Mouse (Mus musculus) right cerebral cortex, adult 2 months (tissue): ENCODE measurements around the gene BC049715.
"Not testable (repeated sequence)": the region's sequence is repeated elsewhere in the genome, so short reads cannot be mapped to it uniquely, and the experiment has no call there.

Experiments used
- DNase-seq, 2 experiments: peaks; one replicate each; pipeline ENCODE4 v3.0.0; 2021 to 2022; ENCODE audit warnings: low spot score in 2 of 2

The BC049715 gene

DNA sequence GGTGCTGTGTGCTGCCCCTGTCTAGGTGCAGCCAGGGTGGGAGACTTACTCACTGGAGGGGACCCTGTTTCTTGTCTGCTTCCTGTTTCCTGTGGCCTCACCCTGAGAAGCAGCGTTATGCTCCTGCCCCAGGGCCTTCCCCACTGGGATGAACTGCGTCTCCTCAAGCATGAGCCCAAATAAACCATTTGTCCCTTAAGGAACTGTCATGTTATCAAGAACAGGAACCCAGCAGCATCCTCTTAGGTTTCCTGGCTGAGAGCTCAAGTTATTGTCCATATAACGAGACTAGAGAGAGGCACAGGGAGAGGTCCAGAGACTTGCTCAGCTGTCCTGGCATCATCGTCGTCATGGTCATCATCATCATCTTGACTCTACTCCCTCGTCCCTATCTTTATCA lies 22.8 kb downstream of the BC049715 start:
- no peak for DNase-seq

DNA sequence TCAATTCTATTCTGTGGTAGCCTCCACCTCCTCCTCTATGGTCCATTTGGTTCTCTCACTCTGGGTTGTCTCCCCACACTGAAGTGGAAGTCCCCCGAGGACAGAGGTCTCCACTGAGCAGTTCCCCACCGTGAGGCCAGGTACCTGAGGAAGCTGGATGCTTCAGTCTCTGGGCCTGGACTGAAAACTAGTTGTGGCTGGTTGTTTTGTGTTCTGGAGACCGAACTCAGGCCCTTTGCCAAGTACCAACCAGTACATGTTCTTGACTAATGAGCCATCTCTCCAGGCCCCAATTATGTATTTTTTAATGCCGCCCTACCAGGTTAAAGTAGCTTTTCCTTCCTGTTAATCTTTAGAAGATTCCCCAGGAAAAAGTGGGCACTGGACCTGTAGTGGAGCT lies 24.9 kb downstream of the BC049715 start:
- no peak for DNase-seq

DNA sequence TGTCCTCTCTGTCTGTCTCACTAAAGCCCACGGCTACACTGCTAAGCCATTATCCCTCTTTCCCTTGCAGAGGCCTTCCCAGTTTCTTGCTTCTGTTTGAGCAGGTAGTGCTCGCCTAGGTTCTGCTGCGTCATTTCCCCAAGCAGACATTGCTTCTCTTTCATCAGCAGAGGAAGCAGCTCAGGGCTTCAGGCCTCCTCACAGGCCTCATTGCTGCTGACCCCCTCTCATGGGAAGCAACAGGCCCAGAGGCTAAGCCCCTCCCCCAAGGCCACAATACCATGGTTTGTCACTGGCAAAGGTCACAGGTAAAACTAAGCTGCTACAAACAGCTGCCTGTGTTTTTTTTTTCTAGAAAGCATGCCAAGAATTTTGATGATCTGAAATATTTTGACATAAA lies 25.3 kb downstream of the BC049715 start:
- no peak for DNase-seq

DNA sequence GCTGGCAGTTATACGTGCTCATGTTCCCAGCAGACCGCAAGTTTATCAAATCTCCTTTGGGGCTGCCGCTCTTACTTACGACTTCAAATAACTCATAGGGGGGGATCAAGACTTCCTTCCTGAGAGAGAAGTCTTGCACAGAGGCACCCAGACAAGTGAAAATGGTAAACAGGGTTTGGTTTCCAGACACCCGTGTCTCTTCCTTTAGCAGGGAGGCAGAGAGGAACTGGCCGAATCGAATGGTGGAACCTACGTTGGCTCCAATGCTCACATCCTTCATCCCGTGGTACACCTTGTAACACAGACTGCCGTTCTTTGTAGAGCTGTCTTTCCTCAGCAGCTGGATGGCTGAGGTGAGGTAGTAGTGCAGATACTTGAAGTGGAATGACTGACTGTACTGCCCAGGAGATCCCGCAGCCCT lies 26.9 kb downstream of the BC049715 start:
- no peak for DNase-seq

DNA sequence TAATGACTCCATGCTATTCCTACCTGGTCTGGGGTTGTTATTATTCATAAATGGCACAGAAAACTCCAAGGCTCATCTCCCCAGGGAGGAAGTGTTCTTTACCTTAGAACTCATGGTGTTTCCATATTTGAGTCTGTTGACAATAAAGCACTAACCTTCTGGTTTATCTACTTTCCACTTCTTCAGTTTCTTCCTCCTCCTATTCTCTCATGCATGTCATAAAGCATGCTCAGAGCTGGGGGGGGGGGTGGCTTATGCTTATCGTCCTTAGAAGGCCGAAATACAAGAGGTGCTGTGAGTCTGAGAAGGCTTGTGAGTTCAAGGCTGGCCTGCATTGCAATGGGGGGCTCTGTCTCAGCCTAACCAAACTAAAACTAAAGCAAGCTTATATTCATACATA lies 27.8 kb downstream of the BC049715 start:
- DNase-seq: no peak

DNA sequence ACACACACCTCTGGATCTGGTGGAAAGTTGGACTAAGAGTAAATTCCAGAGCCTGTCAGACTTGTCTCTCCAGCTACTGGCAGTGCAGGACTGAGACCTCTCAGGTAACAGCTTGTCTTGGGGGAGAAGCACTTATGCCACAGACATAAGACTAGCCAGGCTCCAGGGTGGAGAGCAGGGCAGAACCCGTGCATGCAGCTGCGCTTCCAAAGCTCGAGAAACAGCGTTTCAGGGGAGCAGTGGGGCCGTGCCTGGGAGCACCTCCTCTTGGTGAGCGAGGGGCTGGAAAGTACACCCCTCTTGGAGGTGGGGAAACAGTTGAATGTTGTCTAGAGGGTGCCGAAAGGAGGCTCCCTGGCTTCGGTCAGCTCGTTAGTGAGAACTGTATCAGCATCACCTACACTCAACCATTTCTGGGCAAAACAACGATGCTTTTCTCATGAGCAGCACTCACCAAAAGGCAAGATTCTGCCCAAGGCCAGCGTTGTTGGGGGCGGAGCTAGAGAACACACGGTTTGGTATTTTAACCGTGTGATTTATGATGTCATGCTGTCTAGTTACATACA lies 28.7 kb downstream of the BC049715 start:
- no peak for DNase-seq

DNA sequence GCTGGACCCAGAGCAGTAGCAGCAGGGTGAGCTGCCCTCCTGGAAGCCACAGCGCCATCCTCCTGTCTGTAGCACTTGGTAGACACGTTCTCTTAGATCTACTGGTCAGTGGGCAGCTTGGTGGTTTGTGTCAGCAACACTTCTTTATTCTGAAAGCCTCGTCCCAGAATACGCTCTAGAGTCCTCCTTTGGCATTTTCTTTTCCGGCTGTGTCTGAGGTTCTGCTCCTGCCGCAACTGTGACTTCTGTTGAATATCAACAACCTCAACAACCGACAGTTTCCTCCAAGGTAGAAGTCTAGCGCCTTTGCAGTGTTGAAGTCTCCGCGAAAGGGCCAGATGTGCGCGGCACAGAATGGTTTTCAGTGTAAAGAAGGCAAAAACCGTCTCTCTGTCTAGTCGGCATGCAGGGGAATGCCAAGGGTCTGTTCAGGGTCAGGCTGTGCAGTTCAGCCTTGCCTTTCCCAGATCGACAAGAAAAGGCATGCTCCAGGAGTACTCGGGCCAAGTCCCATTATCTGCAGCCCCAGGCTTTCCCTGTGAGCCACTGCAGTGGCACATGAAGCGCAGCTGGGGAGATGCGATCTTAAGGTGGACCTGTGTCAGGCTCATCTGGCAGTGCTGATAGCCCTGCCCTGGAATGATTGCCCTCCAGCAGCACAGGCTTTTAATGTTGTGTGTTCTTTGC lies 29.9 kb downstream of the BC049715 start, which contains the start of gene Art4:
Gene Art4, minus strand, starts transcription at position 548 of the 687 bp plus-strand sequence.
- DNase-seq: no peak

DNA sequence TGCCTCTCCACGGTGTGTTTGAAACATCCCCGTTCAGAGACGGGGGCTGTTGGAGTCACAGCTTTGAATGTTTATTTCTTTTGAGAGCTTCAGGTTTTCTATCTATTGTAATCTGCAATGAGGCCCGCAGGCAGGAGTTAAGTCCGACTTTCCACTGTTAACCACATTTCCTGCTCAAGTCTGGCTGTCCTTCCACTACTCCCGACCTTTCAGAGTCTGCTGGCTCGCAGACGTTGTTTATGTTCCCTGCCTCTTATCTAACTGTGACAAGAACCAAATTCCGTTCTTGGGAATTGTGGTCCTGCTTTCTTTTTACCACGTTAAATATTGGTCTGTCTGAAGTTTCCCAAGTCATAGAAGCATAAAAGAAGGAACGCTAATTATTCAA lies 30.4 kb downstream of the BC049715 start:
- DNase-seq: no peak

DNA sequence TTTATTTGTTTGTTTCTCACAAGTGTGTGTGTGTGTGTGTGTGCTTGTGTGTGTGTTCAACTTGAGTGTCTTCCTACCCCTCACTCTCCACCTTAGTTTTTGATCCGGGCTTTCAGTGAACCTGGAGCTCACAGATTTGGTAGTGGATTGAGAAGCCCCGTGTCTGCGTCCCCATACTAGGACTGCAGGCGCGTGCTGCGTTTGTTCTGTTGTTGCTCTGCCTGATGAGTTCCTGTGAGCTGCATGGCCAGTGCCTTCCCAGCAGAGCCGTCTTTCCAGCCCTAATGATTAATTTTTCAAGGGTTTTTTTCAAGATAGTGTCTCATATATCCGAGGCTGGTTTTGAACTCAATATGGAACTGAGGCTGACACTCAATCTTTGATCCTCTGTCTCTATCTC lies 31.0 kb downstream of the BC049715 start:
- DNase-seq: no peak

DNA sequence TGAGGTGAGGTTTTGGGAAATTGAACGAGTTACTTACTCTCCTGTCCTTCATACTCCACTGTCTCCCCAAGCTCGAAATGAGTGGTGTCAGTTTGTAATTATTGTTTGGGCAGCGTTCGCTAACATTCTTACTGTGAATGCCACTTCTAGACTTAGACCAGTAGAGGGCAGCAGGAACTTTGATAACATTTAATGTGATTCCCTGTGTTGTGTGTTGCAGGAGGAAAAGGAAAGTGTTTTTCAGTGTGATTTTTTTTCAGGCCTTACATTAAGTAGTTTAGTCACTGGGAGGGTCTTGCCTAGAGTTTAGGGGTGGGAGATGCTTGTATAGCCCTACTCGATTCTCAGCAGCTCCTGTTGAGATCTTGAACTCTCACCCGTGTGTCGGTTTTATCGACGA lies 33.6 kb downstream of the BC049715 start:
- DNase-seq: peak in 1 of 2 experiments; percentile 40

DNA sequence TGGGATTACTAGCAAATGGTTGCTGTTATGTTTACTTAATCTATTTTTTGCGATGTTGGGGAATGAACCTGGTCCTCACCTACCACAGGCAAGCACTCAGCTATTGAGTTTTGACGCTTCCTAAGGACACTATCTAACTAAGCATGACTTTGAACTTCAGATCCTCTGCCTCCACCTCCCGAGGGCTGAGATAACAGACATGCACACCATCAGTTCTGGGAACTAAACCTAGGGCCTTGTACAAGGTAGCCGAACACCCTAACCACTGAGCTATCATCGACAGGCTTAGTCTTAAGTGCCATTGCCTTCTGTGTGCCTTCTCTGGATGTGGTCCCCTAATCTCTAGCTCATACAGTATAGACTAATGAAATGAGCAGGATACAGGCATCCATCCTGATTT lies 37.9 kb downstream of the BC049715 start:
- no peak for DNase-seq

DNA sequence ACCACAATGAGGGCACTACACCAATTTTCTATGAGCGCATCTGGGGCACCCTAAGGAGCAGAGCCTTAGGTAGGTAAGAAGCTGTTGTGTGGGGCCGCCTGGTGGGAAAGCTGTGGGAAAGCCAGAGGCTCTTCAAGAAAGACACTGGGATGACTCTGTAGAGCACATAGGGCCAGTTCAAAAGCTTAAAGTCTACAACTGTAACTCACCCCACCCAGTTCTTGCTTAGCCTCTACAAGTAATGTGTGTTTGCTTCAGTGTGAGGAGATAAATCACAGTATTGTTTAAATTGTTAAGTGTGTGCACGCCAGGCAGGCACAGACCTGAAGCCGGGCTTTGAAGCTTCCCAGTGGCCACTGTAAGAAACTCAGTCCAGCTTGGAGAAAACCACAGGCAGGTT lies 38.7 kb downstream of the BC049715 start:
- DNase-seq: no peak

DNA sequence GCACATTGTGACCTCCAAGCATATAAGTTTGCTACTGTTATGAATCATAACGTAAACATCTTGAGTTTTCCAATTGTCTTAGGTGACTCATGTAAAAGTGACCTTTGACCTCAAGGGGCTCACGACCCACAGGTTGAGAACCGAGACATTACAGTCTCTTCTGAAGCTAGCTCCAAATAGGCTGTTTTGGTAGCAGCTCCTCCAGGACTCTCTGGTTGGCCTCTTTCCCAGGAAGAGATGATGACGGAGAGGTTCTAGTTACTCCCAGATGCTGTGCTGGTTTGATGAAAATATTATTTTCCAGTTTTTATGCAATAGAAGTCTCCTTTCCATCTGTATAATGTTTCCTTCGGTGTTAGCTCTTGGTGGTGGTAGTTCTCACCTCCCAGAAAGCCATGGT lies 41.5 kb downstream of the BC049715 start:
- no peak for DNase-seq

DNA sequence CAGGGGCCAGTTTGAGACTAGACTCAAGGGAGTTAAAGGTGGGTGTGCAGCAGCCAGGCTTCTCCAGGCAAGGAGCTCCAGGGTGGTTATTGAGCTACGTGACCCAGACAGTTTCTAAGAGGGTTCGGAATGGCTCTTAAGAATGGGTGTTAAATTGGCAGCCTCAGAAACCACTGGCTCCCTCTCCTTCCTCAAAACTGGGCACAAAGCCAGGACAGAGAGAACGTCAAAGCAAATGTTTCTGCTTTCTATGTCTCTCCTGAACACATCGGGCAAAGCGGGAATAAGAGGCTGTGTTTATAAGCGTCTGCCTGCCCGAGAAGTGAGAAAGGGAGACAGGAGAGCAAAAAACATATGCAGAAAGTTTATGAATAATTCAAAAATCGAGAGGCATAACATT lies 47.2 kb downstream of the BC049715 start:
- DNase-seq: peak; percentile 31 to 33

DNA sequence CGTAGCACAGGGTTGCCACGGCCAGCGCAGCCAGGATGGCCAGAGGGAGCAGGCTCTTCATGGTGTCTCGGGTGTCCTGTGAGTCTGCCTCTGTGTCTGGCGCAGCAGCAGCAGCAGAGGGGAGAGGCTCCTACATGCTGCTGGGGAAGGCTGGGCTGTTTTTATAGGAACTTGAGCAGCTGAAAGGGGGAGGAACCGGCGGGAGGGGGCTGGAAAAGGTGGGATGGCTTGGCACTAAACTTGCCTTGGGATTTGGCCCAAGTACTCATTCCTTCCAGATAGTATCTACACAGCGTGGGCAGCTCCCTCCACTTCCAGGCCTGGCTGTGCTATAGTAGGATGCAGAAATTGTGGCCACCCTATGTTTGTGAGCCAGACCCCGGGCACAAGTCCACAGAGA lies 48.2 kb downstream of the BC049715 start, which contains the start of gene Mgp:
Gene Mgp, minus strand, starts transcription at position 154 of the 400 bp plus-strand sequence.
- peak; percentile 41 to 59 for DNase-seq

DNA sequence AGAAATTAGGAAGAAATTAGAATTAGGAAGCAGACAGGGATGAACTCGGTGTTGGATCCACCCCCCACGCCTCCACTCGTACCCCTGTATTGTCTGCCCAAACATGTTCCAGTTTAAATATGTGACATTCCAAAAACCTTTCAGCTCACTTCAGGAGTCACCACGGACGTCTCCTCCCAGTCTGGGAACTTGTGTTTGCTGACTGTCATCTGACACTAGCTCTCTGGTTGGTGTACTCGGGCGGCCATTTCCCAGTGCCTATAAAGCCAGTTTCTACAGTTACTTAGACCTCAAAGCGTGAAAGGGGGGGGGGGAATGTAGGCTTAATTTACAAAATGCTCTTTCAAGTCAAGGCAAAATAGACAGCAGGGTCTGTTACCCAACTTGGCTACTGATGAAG lies 54.3 kb downstream of the BC049715 start:
- DNase-seq: no peak

DNA sequence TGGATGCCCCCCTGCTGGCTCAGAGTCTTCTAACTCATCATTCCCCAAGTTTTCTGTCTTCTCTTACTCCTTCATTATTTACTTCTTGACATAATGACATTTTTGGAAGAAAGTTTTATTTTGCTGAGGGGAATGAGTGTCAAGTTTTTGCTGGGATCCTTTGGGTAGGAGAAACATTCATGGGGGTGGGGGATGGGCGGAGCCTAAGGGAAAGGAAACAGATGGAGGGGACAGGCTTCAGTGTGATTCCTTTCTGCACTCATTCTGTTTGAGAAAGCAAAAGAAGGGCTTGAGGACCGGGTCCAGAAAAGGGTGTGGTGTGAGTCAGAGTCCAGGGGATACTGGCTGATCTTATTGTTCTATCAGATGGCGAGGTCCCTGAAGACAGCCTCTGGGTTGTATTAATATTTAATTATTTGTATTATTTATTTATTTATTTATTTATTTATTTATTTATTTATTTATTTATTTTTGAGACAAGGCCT lies 56.0 kb downstream of the BC049715 start:
- DNase-seq: no peak

DNA sequence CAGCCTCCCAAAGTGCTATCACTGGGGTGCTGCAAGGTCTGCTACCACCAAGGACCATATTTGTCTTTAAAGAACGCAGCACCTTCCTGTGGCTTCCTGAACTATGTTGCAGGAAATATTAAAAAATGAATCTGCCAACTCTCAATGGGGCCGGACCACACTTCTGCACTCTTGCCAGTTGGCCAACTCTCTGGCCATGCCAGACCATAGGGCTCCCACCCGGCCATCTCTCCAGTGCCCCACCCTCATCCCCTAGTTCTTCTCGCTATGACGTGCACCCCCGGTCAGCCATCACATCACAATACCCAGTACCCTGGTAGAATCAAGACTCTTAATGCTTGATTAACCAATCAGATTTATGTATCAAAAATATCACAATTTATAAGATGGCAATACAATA lies 56.5 kb downstream of the BC049715 start:
- DNase-seq: no peak

DNA sequence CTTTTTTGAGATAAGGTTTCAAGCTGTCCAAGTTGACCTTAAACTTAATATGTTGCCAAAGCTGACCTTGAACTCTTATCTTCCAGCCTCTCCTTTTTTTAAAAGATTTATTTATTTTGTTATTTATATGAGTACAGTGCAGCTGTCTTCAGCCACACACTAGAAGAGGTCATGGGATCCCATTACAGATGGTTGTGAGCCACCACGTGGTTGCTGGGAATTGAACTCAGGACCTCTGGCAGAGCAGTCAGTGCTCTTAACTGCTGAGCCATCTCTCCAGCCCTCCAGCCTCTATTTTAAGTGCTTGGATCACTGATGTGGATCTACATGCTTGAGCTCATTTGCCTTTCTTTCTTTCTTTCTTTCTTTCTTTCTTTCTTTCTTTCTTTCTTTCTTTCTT lies 57.3 kb downstream of the BC049715 start:
- DNase-seq: not testable (repeated sequence)

DNA sequence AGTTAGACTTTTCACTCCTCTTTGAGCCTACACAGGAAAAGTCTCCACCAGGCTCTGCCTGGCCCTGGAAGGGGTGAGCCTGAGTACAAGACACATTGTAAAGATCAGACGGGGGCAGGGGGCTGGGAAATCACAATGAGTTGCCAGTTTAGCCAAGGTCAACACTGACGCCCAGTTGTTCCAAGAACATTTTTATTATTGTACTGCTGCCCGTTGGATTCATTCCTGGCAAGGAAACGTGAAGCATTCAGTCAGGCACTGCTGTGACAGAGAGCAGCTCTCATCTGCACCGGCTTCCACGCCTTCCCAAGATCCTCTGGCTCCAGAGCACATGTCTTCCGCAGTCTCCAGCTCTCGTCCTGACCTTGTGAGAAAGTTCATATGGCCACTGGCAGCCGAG lies 60.4 kb downstream of the BC049715 start:
- DNase-seq: no peak

DNA sequence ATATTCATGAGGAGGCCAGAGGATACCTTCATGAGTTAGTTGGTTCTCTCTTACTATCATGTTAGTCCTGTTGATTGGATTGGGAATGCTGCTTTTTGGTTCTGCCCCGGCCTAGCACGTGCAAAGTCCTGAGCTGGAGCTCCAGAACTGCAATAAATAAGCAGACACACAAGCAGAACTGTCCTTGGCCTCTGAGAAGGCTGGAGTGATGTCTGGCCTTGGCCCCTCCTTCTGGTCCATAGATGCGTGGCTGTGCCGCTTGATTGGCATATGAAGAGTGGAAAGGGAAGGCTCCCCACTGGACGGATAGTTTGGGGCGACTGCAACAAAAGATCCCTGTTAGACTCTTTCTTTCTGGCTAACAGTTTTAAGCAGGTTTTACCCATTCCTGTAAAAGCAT lies 61.6 kb downstream of the BC049715 start:
- no peak for DNase-seq

DNA sequence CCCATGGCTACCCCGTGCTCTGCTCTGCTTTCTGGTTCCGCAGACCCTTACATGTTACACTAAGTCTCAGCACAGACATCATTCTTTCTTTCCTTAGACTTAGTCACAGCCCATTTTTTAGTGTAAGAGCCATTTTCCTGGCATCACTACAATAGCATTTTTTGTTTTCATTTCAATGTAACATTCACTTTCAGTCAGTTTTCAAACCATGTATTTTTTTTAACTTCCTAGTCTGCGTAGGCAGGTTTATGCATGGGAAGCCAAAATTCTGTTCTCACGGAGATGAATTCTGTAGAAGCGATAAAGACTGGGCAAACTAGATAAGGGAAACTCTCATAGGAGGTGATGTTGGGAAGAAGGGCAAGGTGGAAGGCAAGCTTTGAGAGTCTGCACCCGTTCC lies 62.1 kb downstream of the BC049715 start:
- no peak for DNase-seq
